9 mouse cellular contexts compared by ENCODE assay signal in the genomic region with DNA sequence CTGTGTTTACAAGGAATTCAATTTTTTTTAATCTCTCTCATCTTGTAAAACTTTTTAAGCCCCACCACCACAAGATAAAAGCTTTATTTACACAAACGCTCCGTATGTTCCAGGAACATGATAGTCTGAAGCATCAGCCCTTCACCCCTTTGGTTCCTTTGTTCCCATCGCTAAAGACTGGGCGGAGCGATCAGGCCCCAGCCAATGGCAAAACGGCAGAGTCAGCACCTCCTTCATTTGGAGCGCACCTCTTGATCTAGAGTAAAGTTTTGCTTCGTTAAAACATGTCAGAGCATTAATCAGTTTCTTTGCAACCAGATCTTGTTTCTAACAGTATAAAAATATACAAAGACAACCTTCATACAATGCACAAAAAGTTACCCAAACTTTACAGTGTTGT. TPM values are rescaled to one million over a fixed set of nuclear protein-coding genes. Genes with fewer than 3 reads are reported as not detected.
DNase-seq lines count a peak whose midpoint lies in the region; ATAC-seq and TF ChIP-seq lines count a peak whose summit lies in the region.
"Had no signal": no experiment of that assay in that cellular context is flagged by ENCODE, and none has a peak within 500 bp of the region (broad histone marks: within the 10 kb centered on the region; RNA-seq: fewer than 3 reads in every experiment).

No protein-coding gene starts in this region.

- no peak overlapping the region for H3K27ac ChIP-seq in hindbrain, embryonic 14.5 days
- no peak overlapping the region for H3K27ac ChIP-seq in lung, postnatal 0 days (ENCODE audit: low read length)

- H3K27me3 ChIP-seq in hindbrain, embryonic 14.5 days (ENCODE audit: control insufficient read depth, insufficient read depth, low read length): no peaks in the 10 kb centered on the region
- H3K27me3 ChIP-seq in lung, postnatal 0 days (replicated peaks; ENCODE audit: insufficient read depth, low read length): no peaks in the 10 kb centered on the region

- TF ChIP-seq EP300 in lung, postnatal 0 days (IDR thresholded peaks at IDR 0.05): no peak

- no peak overlapping the region for H3K4me3 ChIP-seq in hindbrain, embryonic 14.5 days (replicated peaks; ENCODE audit: low read length)
- no peak overlapping the region for H3K4me3 ChIP-seq in lung, postnatal 0 days (ENCODE audit: low read depth, low read length)

- no peak for ATAC-seq in hindbrain, embryonic 14.5 days (ENCODE audit: low FRiP score)
- ATAC-seq in lung, postnatal 0 days: no peak
- ATAC-seq in erythroid progenitor cell, adult 5-6 weeks (replicated peaks; ENCODE audit: low FRiP score, poor library complexity, severe bottlenecking): no peak; the same call in 1 of the 2 replicates

- no peaks in the 10 kb centered on the region for H3K36me3 ChIP-seq in hindbrain, embryonic 14.5 days (replicated peaks; ENCODE audit: control insufficient read depth, insufficient read depth)
- no peaks in the 10 kb centered on the region for H3K36me3 ChIP-seq in lung, postnatal 0 days (ENCODE audit: insufficient read depth, low read length)

- TF ChIP-seq CTCF in lung, postnatal 0 days (IDR thresholded peaks at IDR 0.05): no peak

- H3K4me2 ChIP-seq in hindbrain, embryonic 14.5 days (replicated peaks): peak overlapping the region; percentile 32
- H3K4me2 ChIP-seq in lung, postnatal 0 days (replicated peaks; ENCODE audit: low read depth, low read length): no peak overlapping the region

- no peaks in the 10 kb centered on the region for H3K9me3 ChIP-seq in hindbrain, embryonic 14.5 days (ENCODE audit: control insufficient read depth, low read length)
- H3K9me3 ChIP-seq in lung, postnatal 0 days (ENCODE audit: low read length): no peaks in the 10 kb centered on the region

- WGBS in hindbrain, embryonic 14.5 days: 12% methylated on average over 8 of the region's 8 CpGs
- 9% methylated on average over 8 of the region's 8 CpGs for WGBS in lung, postnatal 0 days

- no peak overlapping the region for H3K9ac ChIP-seq in hindbrain, embryonic 14.5 days
- no peak overlapping the region for H3K9ac ChIP-seq in lung, postnatal 0 days (replicated peaks; ENCODE audit: low read depth)

- H3K4me1 ChIP-seq in hindbrain, embryonic 14.5 days (replicated peaks; ENCODE audit: control insufficient read depth, insufficient read depth, low read length): no peaks in the 10 kb centered on the region
- H3K4me1 ChIP-seq in lung, postnatal 0 days (ENCODE audit: insufficient read depth, low read depth, low read length): no peaks in the 10 kb centered on the region

- peak; percentile 43 for DNase-seq in kidney, postnatal 10 days
- no peak for DNase-seq in kidney, adult 9 months
- DNase-seq in embryo, embryonic 11 days: peak; percentile 61
- no peak for DNase-seq in hindbrain, embryonic 14.5 days (ENCODE audit: low spot score)
- DNase-seq in lung, postnatal 0 days (ENCODE audit: low spot score): peak; percentile 35
- DNase-seq in thymus, postnatal 14 days: peak; percentile 67
- DNase-seq in cerebellum, postnatal 36 days: no peak

RNA-seq across cellular contexts. Expression of gene Gm43552, which starts 13.2 kb away (rescaled TPM):
- polyA plus RNA-seq in hindbrain, embryonic 14.5 days (2014; fragmentation: Nextera tagmentation; extraction: Ambion mirVana): not detected in 2 replicates
- polyA plus RNA-seq in lung, postnatal 0 days (2015; fragmentation: Nextera tagmentation; extraction: Ambion mirVana): not detected in 2 replicates
- not detected in 2 replicates for total RNA-seq in erythroid progenitor cell, adult 5-6 weeks (2015; ENCODE audit: low replicate concordance)
- total RNA-seq in erythroid progenitor cell, adult 5-6 weeks (2017; ENCODE audit: low replicate concordance): not detected in 2 replicates
- polyA plus RNA-seq: neural tube, embryonic 14.5 days had no signal

RNA-seq across cellular contexts. Expression of gene Smim14, which starts 31.2 kb away (rescaled TPM):
- 201 and 237 TPM in 2 replicates for polyA plus RNA-seq in hindbrain, embryonic 14.5 days (2014; fragmentation: Nextera tagmentation; extraction: Ambion mirVana)
- polyA plus RNA-seq in lung, postnatal 0 days (2015; fragmentation: Nextera tagmentation; extraction: Ambion mirVana): 249 and 251 TPM in 2 replicates
- total RNA-seq in erythroid progenitor cell, adult 5-6 weeks (2015; ENCODE audit: low replicate concordance): 36.5 and 44.3 TPM in 2 replicates
- 13.5 and 18.9 TPM in 2 replicates for total RNA-seq in erythroid progenitor cell, adult 5-6 weeks (2017; ENCODE audit: low replicate concordance)

RNA-seq across cellular contexts. Expression of gene Ube2k, which starts 31.2 kb away (rescaled TPM):
- 153 and 159 TPM in 2 replicates for polyA plus RNA-seq in hindbrain, embryonic 14.5 days (2014; fragmentation: Nextera tagmentation; extraction: Ambion mirVana)
- 99.8 and 102 TPM in 2 replicates for polyA plus RNA-seq in lung, postnatal 0 days (2015; fragmentation: Nextera tagmentation; extraction: Ambion mirVana)
- 79.6 and 94.1 TPM in 2 replicates for total RNA-seq in erythroid progenitor cell, adult 5-6 weeks (2015; ENCODE audit: low replicate concordance)
- total RNA-seq in erythroid progenitor cell, adult 5-6 weeks (2017; ENCODE audit: low replicate concordance): 34.3 and 37.0 TPM in 2 replicates

Comparison
In these comparisons a context has a peak if more than half of its experiments do, and no peak if none do; other contexts are left out.
1. DNase-seq: peak in kidney, postnatal 10 days (single experiment), embryo, embryonic 11 days (single experiment), lung, postnatal 0 days (single experiment) and thymus, postnatal 14 days (single experiment); none in kidney, adult 9 months (single experiment), hindbrain, embryonic 14.5 days (single experiment) and cerebellum, postnatal 36 days (0 of 2).